Mouse (Mus musculus) thymus, adult 18-20 months (tissue): ENCODE measurements around the gene Ms4a10.

ENCODE experiments used
- DNase-seq, 2 experiments: peaks; one replicate each; pipeline ENCODE4 v3.0.0; 2022; ENCODE audit warnings: mixed read lengths in 2 of 2

The Ms4a10 gene

GRCm38 (mm10) chr19:10959085-10959977 is 15.1 kb downstream of the Ms4a10 start:
- DNase-seq: no peak

GRCm38 (mm10) chr19:10952021-10952939 is 22.2 kb downstream of the Ms4a10 start:
- no peak for DNase-seq

DNA sequence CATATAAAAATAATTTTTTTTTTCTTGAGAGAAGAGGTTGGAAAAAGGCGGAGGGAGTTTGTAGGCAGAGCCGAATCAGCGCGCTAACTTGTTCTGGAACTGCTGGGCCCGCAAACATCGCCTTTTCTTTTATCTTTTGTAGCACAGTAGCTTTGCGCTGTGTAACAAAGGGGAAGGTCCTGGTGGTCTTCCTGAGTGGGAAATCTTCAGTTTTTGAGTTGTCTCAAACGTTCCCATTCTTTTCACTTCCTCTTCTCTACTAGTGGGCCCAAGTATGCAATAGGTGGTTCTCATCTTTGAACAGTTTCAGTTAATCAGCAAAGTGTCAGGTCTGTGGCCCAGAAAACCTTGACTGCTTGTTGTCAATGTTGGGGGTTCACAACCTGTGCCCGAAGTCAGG is 24.9 kb downstream of the Ms4a10 start:
- DNase-seq: no peak

- peak; percentile 87 to 92 for DNase-seq
Observed at GRCm38 (mm10) chr19:10949112-10949511, 25.4 kb downstream of the Ms4a10 start, which contains the start of gene Ccdc86. Ccdc86 (minus strand) TSS chr19:10949266.

GRCm38 (mm10) chr19:10948416-10948815 is 26.1 kb downstream of the Ms4a10 start:
- DNase-seq: peak; percentile 16 to 20

GRCm38 (mm10) chr19:10947219-10947618 is 27.3 kb downstream of the Ms4a10 start:
- no peak for DNase-seq

DNA sequence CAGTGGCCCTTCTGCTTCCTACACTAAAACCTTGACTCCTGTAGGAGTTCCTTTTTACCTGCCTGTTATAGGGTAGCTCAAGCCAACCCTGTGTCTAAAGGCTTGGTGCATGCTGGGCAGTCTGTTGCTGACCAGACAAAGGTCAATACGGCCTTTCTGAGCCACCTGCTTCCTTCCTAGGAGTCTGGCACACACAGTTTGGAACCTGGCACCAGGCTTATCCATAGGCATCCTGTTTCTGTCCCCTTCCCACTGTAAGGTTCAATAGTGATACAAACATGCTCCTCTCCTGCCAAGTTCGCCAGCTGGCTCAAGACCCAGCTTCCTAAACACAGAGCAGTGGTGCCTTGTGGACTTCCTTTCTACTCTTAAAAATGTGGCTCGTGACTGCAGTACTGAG is 28.0 kb downstream of the Ms4a10 start:
- no peak for DNase-seq

GRCm38 (mm10) chr19:10943955-10944354 is 30.5 kb downstream of the Ms4a10 start:
- DNase-seq: no peak

DNA sequence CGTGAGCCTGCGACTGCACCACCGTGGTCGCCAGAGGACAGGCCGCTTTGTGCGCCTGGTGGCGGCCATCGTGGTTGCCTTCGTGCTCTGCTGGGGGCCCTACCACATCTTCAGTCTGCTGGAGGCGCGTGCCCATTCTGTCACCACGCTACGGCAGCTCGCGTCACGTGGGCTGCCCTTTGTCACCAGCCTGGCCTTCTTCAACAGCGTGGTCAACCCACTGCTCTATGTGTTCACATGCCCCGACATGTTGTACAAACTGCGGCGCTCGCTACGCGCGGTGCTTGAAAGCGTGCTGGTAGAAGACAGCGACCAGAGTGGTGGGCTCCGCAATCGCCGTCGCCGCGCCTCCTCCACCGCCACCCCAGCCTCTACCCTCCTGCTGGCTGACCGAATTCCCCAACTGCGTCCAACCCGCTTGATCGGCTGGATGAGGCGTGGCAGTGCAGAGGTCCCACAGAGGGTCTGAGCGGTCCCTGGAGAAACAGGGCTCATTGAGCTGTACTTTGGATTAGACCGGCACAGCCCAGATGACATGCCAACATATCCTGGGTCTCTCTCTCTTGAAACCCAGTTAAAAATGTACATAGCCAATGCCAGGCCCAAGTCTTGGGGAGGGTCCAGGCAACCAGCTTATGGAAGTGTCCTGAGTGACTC is 33.5 kb downstream of the Ms4a10 start:
- no peak for DNase-seq

- peak; percentile 31 to 35 for DNase-seq
Observed at GRCm38 (mm10) chr19:10940097-10940800, 34.2 kb downstream of the Ms4a10 start.

GRCm38 (mm10) chr19:10938771-10939170 is 35.7 kb downstream of the Ms4a10 start:
- no peak for DNase-seq

DNA sequence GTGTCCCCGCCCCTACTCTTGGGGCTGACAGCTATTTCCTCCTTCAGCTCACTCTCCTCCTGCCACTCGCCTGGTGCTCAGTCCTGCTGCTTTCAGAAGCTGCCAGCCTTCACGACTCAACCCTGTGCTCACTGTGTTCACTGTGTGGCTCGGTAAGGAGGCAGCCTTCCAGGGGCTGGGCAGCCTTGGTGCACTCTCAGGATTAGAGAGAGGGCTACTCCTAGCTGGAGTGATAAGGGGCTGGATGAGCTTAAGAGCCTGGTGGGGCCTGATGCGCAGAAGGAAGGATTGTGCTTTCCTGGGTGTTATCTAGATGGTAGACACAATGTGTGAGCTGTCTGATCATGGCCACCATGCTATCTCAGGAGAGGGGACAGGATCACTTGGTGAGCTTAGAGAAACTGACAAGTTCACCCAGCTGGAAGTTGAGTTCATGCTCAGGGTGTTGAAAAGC is 37.3 kb downstream of the Ms4a10 start, which contains the start of gene Ptgdr2:
Gene Ptgdr2 (plus strand): TSS at position 51 of the 454 bp plus-strand sequence.
- no peak for DNase-seq

DNA sequence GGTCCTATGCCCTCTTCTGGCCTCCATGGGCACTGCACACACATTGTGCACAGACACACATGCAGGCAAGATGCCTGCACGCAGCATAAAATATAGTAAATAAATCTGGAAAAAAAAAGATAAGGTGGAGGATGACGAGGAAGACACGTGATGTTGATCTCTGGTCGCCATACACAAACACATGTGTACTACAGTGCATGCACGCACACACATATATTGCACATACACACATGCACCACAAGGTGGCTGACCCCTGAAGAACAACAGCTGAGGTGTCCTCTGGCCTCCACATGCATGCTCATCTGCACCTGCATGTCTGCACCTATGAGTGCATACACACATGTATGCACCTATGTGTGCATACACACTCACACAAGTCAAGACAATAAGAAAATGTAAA is 38.4 kb downstream of the Ms4a10 start:
- DNase-seq: no peak

DNA sequence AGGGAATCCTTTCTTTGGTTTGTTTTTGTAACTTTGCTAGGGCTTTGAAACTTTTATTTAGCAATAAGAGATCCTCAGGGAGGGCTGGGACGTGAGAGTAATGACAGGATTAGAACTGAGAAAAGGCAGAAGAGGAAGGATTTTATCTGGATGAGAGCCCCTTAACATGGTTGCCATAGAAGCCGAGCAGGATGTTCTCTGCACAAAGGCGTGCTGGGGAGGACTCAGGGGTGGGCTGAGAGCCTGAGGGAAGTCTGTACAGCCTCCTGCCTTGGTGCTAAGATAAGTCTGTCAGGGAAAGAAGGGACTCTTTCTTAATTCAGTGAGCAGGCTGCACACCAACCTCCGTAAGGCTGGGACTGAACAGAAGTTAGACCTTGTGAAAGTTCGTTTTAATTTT is 39.4 kb downstream of the Ms4a10 start:
- DNase-seq: no peak

- no peak for DNase-seq
Observed at GRCm38 (mm10) chr19:10930641-10931040, 43.8 kb downstream of the Ms4a10 start.

- no peak for DNase-seq
Observed at GRCm38 (mm10) chr19:10926666-10927065, 47.8 kb downstream of the Ms4a10 start.

- no peak for DNase-seq
Observed at GRCm38 (mm10) chr19:10926123-10926621, 48.3 kb downstream of the Ms4a10 start.

DNA sequence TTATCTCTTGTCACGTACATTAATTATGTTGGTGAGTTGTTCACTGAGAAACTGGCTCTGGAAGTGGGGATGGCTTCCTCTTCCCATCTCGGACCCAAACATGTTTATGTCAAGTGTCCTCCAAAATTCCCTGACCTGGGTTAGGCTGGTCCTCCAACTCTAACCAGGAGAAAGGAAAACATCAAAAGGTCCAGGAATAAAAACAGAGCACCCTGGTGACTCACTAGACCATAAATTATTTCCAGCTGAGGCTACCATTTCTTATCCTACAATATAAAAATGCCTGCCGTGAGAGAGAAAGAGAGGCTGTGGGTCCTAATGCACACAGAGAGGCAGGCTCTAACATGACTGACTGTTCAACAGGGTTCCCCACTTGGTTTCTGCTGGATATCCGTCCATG is 50.2 kb downstream of the Ms4a10 start:
- no peak for DNase-seq

GRCm38 (mm10) chr19:10921058-10921457 is 53.4 kb downstream of the Ms4a10 start:
- no peak for DNase-seq

- DNase-seq: no peak
Observed at GRCm38 (mm10) chr19:10920532-10920931, 53.9 kb downstream of the Ms4a10 start, which contains the start of gene Zp1. Zp1 (minus strand) TSS chr19:10920632.

DNA sequence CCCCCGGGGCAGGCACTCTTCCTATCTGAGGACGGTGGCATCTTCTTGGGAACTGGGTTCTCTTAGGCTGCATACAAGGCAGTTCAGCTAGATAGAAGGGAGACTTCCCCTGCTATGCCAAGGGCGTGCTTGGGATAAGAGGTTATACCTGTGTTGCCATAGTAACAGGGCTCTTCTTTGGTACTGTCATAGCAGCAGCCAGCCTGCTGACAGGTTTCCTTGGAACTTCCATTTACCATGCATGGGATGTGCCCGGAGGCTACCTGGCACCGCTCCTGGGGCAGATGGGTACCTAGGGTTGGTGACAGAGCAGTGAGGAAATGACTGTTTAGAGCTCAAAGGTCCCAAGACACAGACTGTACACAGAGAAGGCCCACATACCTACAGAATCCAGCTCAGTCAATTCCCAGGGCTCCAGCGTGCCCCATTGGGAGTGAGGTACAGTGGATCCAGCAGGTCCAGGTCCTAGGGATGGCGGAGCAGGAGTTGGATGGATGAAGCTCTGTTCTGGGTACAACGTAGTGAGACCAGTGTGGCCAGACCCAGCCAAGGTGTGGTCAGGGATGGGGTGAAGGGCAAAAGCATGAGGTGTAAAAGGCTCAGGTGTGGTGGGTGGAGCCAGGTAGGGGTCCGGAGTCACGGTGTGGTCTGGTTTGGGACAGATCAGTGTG is 56.0 kb downstream of the Ms4a10 start:
- DNase-seq: no peak
